Mouse (Mus musculus) ovary, adult 18-20 months (tissue): ENCODE measurements around the gene Mterf4.
A peak's percentile ranks its signal among the peaks of the same experiment; 100 is the strongest.
"Not testable (repeated sequence)": the region's sequence is repeated elsewhere in the genome, so short reads cannot be mapped to it uniquely, and the experiment has no call there.

ENCODE experiments used
- DNase-seq: peaks from one replicate; pipeline ENCODE4 v3.0.0; 2022; ENCODE audit warnings: low spot score, mixed read lengths

The Mterf4 gene

GRCm38 (mm10) chr1:93305581-93306337, at the start of gene Mterf4:
TSS of gene Mterf4 (minus strand) at chr1:93305915.
- DNase-seq, result peak; percentile 55

GRCm38 (mm10) chr1:93352724-93353123, 47.0 kb upstream of the Mterf4 start:
- DNase-seq, result no peak

GRCm38 (mm10) chr1:93349701-93350100, 44.0 kb upstream of the Mterf4 start:
- no peak for DNase-seq

GRCm38 (mm10) chr1:93347176-93347575, 41.5 kb upstream of the Mterf4 start:
- DNase-seq, result no peak

- DNase-seq, result peak; percentile 90
Observed at GRCm38 (mm10) chr1:93343504-93344047, 37.9 kb upstream of the Mterf4 start.

- DNase-seq, result peak; percentile 92
Observed at GRCm38 (mm10) chr1:93342648-93343503, 37.2 kb upstream of the Mterf4 start, which contains the start of the genes Ppp1r7 and Pask. TSS of gene Ppp1r7 (plus strand) at chr1:93342854. TSS of gene Pask (minus strand) at chr1:93343482.

- DNase-seq, result no peak
Observed at GRCm38 (mm10) chr1:93334621-93335020, 28.9 kb upstream of the Mterf4 start.

- DNase-seq, result no peak
Observed at GRCm38 (mm10) chr1:93326446-93326845, 20.7 kb upstream of the Mterf4 start.

- DNase-seq, result no peak
Observed at GRCm38 (mm10) chr1:93323973-93324372, 18.3 kb upstream of the Mterf4 start.

- DNase-seq, result peak; percentile 52
Observed at GRCm38 (mm10) chr1:93300578-93300977, 5.1 kb downstream of the Mterf4 start.

- no peak for DNase-seq
Observed at GRCm38 (mm10) chr1:93299791-93300190, 5.9 kb downstream of the Mterf4 start.

GRCm38 (mm10) chr1:93294491-93294890, 11.2 kb downstream of the Mterf4 start:
- DNase-seq, result not testable (repeated sequence)

- no peak for DNase-seq
Observed at GRCm38 (mm10) chr1:93292006-93292405, 13.7 kb downstream of the Mterf4 start.

- no peak for DNase-seq
Observed at GRCm38 (mm10) chr1:93291591-93291990, 14.1 kb downstream of the Mterf4 start.

GRCm38 (mm10) chr1:93290956-93291355, 14.8 kb downstream of the Mterf4 start:
- no peak for DNase-seq

GRCm38 (mm10) chr1:93289678-93290214, 16.0 kb downstream of the Mterf4 start:
- no peak for DNase-seq

GRCm38 (mm10) chr1:93277041-93277440, 28.7 kb downstream of the Mterf4 start:
- no peak for DNase-seq

GRCm38 (mm10) chr1:93275561-93275960, 30.2 kb downstream of the Mterf4 start:
- DNase-seq, result no peak

- DNase-seq, result no peak
Observed at GRCm38 (mm10) chr1:93272409-93272821, 33.3 kb downstream of the Mterf4 start.

GRCm38 (mm10) chr1:93271751-93272150, 34.0 kb downstream of the Mterf4 start:
- no peak for DNase-seq

- DNase-seq, result no peak
Observed at GRCm38 (mm10) chr1:93270516-93271240, 35.0 kb downstream of the Mterf4 start.

- no peak for DNase-seq
Observed at GRCm38 (mm10) chr1:93268246-93268645, 37.5 kb downstream of the Mterf4 start.
